Mouse (Mus musculus) heart, embryonic 10.5 days (tissue): ENCODE results near the gene Gtpbp10. TPM values are rescaled to one million over a fixed set of nuclear protein-coding genes. Genes with fewer than 3 reads are reported as not detected.

Experiments
- DNase-seq: peaks from one replicate; pipeline ENCODE4 v3.0.0-alpha.2; 2017; ENCODE audit warnings: low spot score
- H3K27ac ChIP-seq: fragments of 300-500 bp; sonication (generic); 2 replicates; pipeline ENCODE4 v1.5.1; 2016; ENCODE audit warnings: mild to moderate bottlenecking
- H3K27me3 ChIP-seq: fragments of 300-500 bp; sonication (generic); 2 replicates; pipeline ENCODE4 v1.6.1; 2016; ENCODE audit warnings: mild to moderate bottlenecking; ENCODE audit not compliant: poor library complexity, insufficient read depth, severe bottlenecking
- H3K36me3 ChIP-seq: fragments of 300-500 bp; sonication (generic); 2 replicates; pipeline ENCODE4 v1.6.1; 2016; ENCODE audit warnings: mild to moderate bottlenecking, moderate library complexity
- H3K4me1 ChIP-seq: fragments of 300-500 bp; sonication (generic); 2 replicates; pipeline ENCODE4 v1.6.1; 2016; ENCODE audit warnings: mild to moderate bottlenecking
- H3K4me3 ChIP-seq: fragments of 300-500 bp; sonication (generic); 2 replicates; pipeline ENCODE4 v1.5.1; 2016; ENCODE audit warnings: mild to moderate bottlenecking, moderate library complexity
- H3K9me3 ChIP-seq: fragments of 300-500 bp; sonication (generic); 2 replicates; pipeline ENCODE4 v1.6.1; 2016; ENCODE audit warnings: mild to moderate bottlenecking, moderate library complexity
- WGBS: fragments of 180-500 bp; shearing (Covaris S2); methylation state at CpG from one replicate; pipeline ENCODE4 v1.1.7; 2016; 5-methylcytosine and 5-hydroxymethylcytosine counted together
- polyA plus RNA-seq: library from polyadenylated mRNA; unstranded; fragments of >200 nt; fragmentation: Nextera tagmentation; extraction: Ambion mirVana; gene quantifications from 2 replicates; pipeline ENCODE4 v1.2.1, GENCODE M21; 2016

The Gtpbp10 gene
- polyA plus RNA-seq, 1 experiment from 2014 or later: 27.1 TPM

GRCm38 (mm10) chr5:5492163-5492562, 67.2 kb downstream of the Gtpbp10 start:
- DNase-seq: no peak
- whole genome bisulfite sequencing: 85% methylated on average over 4 of the region's 4 CpGs
- H3K27ac ChIP-seq: no peak overlapping the region
- H3K9me3 ChIP-seq: no peaks in the 10 kb centered on the region
- H3K27me3 ChIP-seq: 0 out of 2 replicates have a peak, but pooled peaks cover 5% of the 10 kb centered on the region
- no peaks in the 10 kb centered on the region for H3K4me1 ChIP-seq
- no peaks in the 10 kb centered on the region for H3K36me3 ChIP-seq
- H3K4me3 ChIP-seq: no peak overlapping the region

Other genes with a start within 250 kb of the Gtpbp10 start
- 15.8 and 17.7 TPM in 2 replicates for gene Cdk14, start 139.2 kb downstream of the Gtpbp10 start, polyA plus RNA-seq
- gene 1700015F17Rik, start 80.4 kb downstream of the Gtpbp10 start, polyA plus RNA-seq: not detected in 2 replicates
- gene Cldn12, start 44.6 kb downstream of the Gtpbp10 start, polyA plus RNA-seq: 21.5 and 27.4 TPM in 2 replicates
- 0.92 TPM in 2 replicates for gene Gm8773, start 14.3 kb upstream of the Gtpbp10 start, polyA plus RNA-seq
- 0.67 and 2.6 TPM in 2 replicates for gene Cfap69, start 104.7 kb upstream of the Gtpbp10 start, polyA plus RNA-seq
- 3.3 and 6.9 TPM in 2 replicates for gene Steap2, start 135.0 kb upstream of the Gtpbp10 start, polyA plus RNA-seq
- 4.0 and 10.7 TPM in 2 replicates for gene Steap1, start 189.8 kb upstream of the Gtpbp10 start, polyA plus RNA-seq